Mouse (Mus musculus): ENCODE data around the gene 2310034G01Rik. TPM values are rescaled to one million over a fixed set of nuclear protein-coding genes. Genes with fewer than 3 reads are reported as not detected.

Gene 2310034G01Rik
- polyA plus RNA-seq, 1 experiment from 2014 or later = 1.9 TPM

DNA sequence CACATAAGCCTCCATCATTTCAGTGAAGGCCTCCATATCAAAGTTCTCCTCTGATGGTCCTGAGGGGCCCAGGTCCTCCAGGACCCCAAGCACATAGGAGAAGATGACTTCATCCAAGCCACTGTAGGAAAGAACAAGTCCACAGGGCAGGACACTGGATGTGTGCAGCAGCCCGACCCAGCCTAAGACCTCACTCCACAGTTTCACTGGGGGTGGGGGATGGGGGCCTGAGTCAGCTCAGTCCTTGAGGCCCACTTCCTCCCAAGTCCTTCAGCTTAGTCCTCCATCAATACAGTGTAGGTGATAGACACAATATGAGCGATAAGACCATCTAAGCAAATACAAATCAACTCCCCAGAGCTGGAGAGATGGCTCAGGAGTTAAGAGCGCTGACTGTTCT is 18.2 kb downstream of the 2310034G01Rik start:
- H3K27ac ChIP-seq (ENCODE audit: low read length) = no peak overlapping the region
- H3K27me3 ChIP-seq (ENCODE audit: control insufficient read depth, insufficient read depth, low read depth, low read length) = peaks cover 5% of the 10 kb centered on the region; the same call in 1 of the 2 replicates
- peaks cover 17% of the 10 kb centered on the region for H3K4me1 ChIP-seq (replicated peaks; ENCODE audit: control insufficient read depth, insufficient read depth, low read length)
- no peak overlapping the region for H3K9ac ChIP-seq (ENCODE audit: low read length)
- no peak overlapping the region for H3K4me2 ChIP-seq (ENCODE audit: low read depth, low read length)
- ATAC-seq (ENCODE audit: low read depth) = no peak
- no peaks in the 10 kb centered on the region for H3K9me3 ChIP-seq (ENCODE audit: control insufficient read depth, low read length)
- no peak overlapping the region for H3K4me3 ChIP-seq (ENCODE audit: low read length)
- H3K36me3 ChIP-seq (ENCODE audit: control insufficient read depth, insufficient read depth, low read length) = no peaks in the 10 kb centered on the region
- 80% methylated on average over 3 of the region's 3 CpGs for WGBS

DNA sequence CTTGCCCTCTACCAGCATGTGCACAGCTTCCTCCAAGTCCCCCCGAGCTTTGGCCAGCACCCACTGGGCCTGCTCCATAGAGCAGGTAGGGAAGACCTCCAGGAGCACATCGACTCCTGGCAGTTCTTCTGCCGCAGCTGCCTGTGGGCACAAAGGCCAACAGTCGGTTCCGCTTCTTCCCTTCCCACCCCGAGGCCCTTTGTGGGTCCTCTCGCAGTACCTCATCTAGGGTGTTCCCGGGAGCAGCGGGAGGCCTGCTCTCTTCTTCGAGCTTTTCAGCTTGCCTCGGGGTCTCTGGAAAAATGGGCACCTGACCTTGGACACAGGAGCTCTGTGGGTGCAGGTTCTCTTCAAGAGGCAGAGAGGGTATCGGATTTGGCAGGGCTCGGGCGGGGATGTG is 18.8 kb downstream of the 2310034G01Rik start:
- 89% methylated on average over 14 of the region's 14 CpGs for WGBS
- Histone ChIP-seq H3K9me3 (ENCODE audit: control insufficient read depth, low read length) (no peaks in the 10 kb centered on the region), H3K36me3 (ENCODE audit: control insufficient read depth, insufficient read depth, low read length) (no peaks in the 10 kb centered on the region), H3K4me1 (replicated peaks; ENCODE audit: control insufficient read depth, insufficient read depth, low read length) (peaks cover 18% of the 10 kb centered on the region), H3K27ac (ENCODE audit: low read length) (no peak overlapping the region), H3K9ac (ENCODE audit: low read length) (no peak overlapping the region), H3K4me3 (ENCODE audit: low read length) (no peak overlapping the region), H3K4me2 (ENCODE audit: low read depth, low read length) (no peak overlapping the region), H3K27me3 (ENCODE audit: control insufficient read depth, insufficient read depth, low read depth, low read length) (peaks cover 10% of the 10 kb centered on the region; the same call in 1 of the 2 replicates)
- no peak for ATAC-seq (ENCODE audit: low read depth)

DNA sequence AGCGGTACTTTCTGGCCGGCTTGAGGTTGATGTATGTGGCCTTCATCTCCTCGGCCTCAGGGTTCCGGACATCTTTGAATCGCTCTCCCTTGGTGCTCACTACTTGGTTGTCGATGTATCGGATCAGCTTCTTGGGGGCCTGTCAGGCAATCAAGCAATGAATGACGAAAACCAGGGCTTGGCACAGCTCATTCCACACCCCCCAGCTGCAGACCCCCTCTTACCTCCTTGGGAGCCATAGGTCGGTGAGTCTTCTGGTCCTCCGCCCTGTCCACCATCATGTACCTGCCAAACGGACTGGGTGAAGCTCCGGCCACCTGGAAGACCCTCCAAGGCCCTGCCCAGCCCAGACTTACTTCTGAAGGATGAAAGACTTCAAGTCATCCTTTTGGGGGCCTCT is 19.4 kb downstream of the 2310034G01Rik start:
- H3K4me3 ChIP-seq (ENCODE audit: low read length) = no peak overlapping the region

GRCm38 (mm10) chr19:46329951-46330350 is 20.2 kb downstream of the 2310034G01Rik start:
- peak; percentile 43 for ATAC-seq (ENCODE audit: low read depth)
- peaks cover 23% of the 10 kb centered on the region for H3K27me3 ChIP-seq (ENCODE audit: control insufficient read depth, insufficient read depth, low read depth, low read length)

More for the DNA sequence above, 19.4 kb downstream of the 2310034G01Rik start:
- no peak for ATAC-seq (ENCODE audit: low read depth)
- Histone ChIP-seq H3K27ac (ENCODE audit: low read length) (no peak overlapping the region), H3K4me1 (replicated peaks; ENCODE audit: control insufficient read depth, insufficient read depth, low read length) (peaks cover 18% of the 10 kb centered on the region), H3K9ac (ENCODE audit: low read length) (no peak overlapping the region), H3K9me3 (ENCODE audit: control insufficient read depth, low read length) (no peaks in the 10 kb centered on the region), H3K4me2 (ENCODE audit: low read depth, low read length) (no peak overlapping the region), H3K27me3 (ENCODE audit: control insufficient read depth, insufficient read depth, low read depth, low read length) (peaks cover 16% of the 10 kb centered on the region; the same call in 1 of the 2 replicates), H3K36me3 (ENCODE audit: control insufficient read depth, insufficient read depth, low read length) (no peaks in the 10 kb centered on the region)
- WGBS = 90% methylated on average over 12 of the region's 12 CpGs

GRCm38 (mm10) chr19:46329031-46329641 is 21.0 kb downstream of the 2310034G01Rik start:
- H3K36me3 ChIP-seq (ENCODE audit: control insufficient read depth, insufficient read depth, low read length) = no peaks in the 10 kb centered on the region
- no peaks in the 10 kb centered on the region for H3K9me3 ChIP-seq (ENCODE audit: control insufficient read depth, low read length)
- H3K27me3 ChIP-seq (ENCODE audit: control insufficient read depth, insufficient read depth, low read depth, low read length) = peaks cover 29% of the 10 kb centered on the region
- peak; percentile 1; the same call in 1 of the 2 replicates for ATAC-seq (ENCODE audit: low read depth)
- WGBS = 2% methylated on average over 54 of the region's 54 CpGs
- H3K4me1 ChIP-seq (replicated peaks; ENCODE audit: control insufficient read depth, insufficient read depth, low read length) = peaks cover 18% of the 10 kb centered on the region
- H3K27ac ChIP-seq (ENCODE audit: low read length) = peak overlapping the region; percentile 89; the same call in 1 of the 2 replicates
- peak overlapping the region; percentile 98 for H3K4me2 ChIP-seq (ENCODE audit: low read depth, low read length)
- peak overlapping the region; percentile 71 for H3K4me3 ChIP-seq (ENCODE audit: low read length)
- H3K9ac ChIP-seq (ENCODE audit: low read length) = peak overlapping the region; percentile 76

More at GRCm38 (mm10) chr19:46329951-46330350, 20.2 kb downstream of the 2310034G01Rik start:
- no peak overlapping the region for H3K9ac ChIP-seq (ENCODE audit: low read length)
- peaks cover 18% of the 10 kb centered on the region for H3K4me1 ChIP-seq (replicated peaks; ENCODE audit: control insufficient read depth, insufficient read depth, low read length)
- H3K4me3 ChIP-seq (ENCODE audit: low read length) = no peak overlapping the region
- no peak overlapping the region for H3K27ac ChIP-seq (ENCODE audit: low read length)
- H3K36me3 ChIP-seq (ENCODE audit: control insufficient read depth, insufficient read depth, low read length) = no peaks in the 10 kb centered on the region
- peak overlapping the region; percentile 98; the same call in 1 of the 2 replicates for H3K4me2 ChIP-seq (ENCODE audit: low read depth, low read length)
- 3% methylated on average over 16 of the region's 16 CpGs for WGBS
- no peaks in the 10 kb centered on the region for H3K9me3 ChIP-seq (ENCODE audit: control insufficient read depth, low read length)

- Histone ChIP-seq H3K4me3 (ENCODE audit: low read length) (peak within 1 kb of the TSS; percentile 71), H3K4me1 (replicated peaks; ENCODE audit: control insufficient read depth, insufficient read depth, low read length) (peaks cover 18% of the 10 kb centered on the region), H3K36me3 (ENCODE audit: control insufficient read depth, insufficient read depth, low read length) (no peaks in the 10 kb centered on the region), H3K27ac (ENCODE audit: low read length) (peak within 1 kb of the TSS; percentile 89), H3K9ac (ENCODE audit: low read length) (peak within 1 kb of the TSS; percentile 76), H3K27me3 (ENCODE audit: control insufficient read depth, insufficient read depth, low read depth, low read length) (peaks cover 36% of the 10 kb centered on the region), H3K4me2 (ENCODE audit: low read depth, low read length) (peak within 1 kb of the TSS; percentile 98), H3K9me3 (ENCODE audit: control insufficient read depth, low read length) (no peaks in the 10 kb centered on the region)
- WGBS = under 1% methylated on average over 81 of the region's 81 CpGs
- peak; percentile 92 for ATAC-seq (ENCODE audit: low read depth)
Observed at GRCm38 (mm10) chr19:46328081-46329030, 21.7 kb downstream of the 2310034G01Rik start, which contains the start of gene Fbxl15. TSS of gene Fbxl15 (plus strand) at chr19:46328184.

GRCm38 (mm10) chr19:46327531-46328064 is 22.5 kb downstream of the 2310034G01Rik start:
- H3K4me1 ChIP-seq (replicated peaks; ENCODE audit: control insufficient read depth, insufficient read depth, low read length) = peaks cover 18% of the 10 kb centered on the region
- peak overlapping the region; percentile 76 for H3K9ac ChIP-seq (ENCODE audit: low read length)
- H3K4me2 ChIP-seq (ENCODE audit: low read depth, low read length) = peak overlapping the region; percentile 98
- no peaks in the 10 kb centered on the region for H3K36me3 ChIP-seq (ENCODE audit: control insufficient read depth, insufficient read depth, low read length)
- no peak for ATAC-seq (ENCODE audit: low read depth)
- H3K27me3 ChIP-seq (ENCODE audit: control insufficient read depth, insufficient read depth, low read depth, low read length) = peaks cover 43% of the 10 kb centered on the region
- no peaks in the 10 kb centered on the region for H3K9me3 ChIP-seq (ENCODE audit: control insufficient read depth, low read length)
- peak overlapping the region; percentile 89; the same call in 1 of the 2 replicates for H3K27ac ChIP-seq (ENCODE audit: low read length)
- H3K4me3 ChIP-seq (ENCODE audit: low read length) = peak overlapping the region; percentile 71
- 24% methylated on average over 14 of the region's 14 CpGs for WGBS

DNA sequence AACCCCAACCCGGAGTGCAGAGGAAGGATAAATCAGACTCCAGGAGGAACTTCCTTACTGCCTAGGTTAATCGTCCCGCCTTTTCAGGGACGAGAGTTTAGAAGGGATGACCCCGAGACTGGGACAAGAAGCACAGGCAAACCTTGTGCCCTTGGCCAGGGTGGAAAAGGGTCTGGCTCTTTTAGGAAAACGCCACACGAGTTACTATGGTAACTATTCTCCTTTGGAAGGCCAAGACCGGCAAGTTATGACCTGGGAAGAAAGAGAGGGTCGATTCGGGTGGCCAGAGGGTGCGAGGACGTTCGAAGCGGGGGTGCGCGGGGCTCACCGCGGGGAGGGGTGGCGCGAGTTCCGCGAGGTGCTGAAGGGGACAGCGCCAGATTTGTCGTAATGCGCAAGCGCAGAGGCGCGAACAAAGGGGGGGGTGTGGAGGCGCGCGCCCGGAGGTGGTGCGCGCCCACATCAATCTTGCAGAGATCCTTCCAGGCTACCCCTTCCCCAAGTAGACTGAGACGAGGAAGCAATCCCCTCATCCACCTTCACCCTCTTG is 23.3 kb downstream of the 2310034G01Rik start, which contains the start of gene Psd:
Gene Psd, minus strand, starts transcription at position 401 of the 550 bp plus-strand sequence.
- H3K9ac ChIP-seq (ENCODE audit: low read length) = peak within 1 kb of the TSS; percentile 76
- H3K4me1 ChIP-seq (replicated peaks; ENCODE audit: control insufficient read depth, insufficient read depth, low read length) = peaks cover 18% of the 10 kb centered on the region
- H3K36me3 ChIP-seq (ENCODE audit: control insufficient read depth, insufficient read depth, low read length) = no peaks in the 10 kb centered on the region
- H3K4me2 ChIP-seq (ENCODE audit: low read depth, low read length) = peak within 1 kb of the TSS; percentile 98
- no peak for ATAC-seq (ENCODE audit: low read depth)
- WGBS = under 1% methylated on average over 35 of the region's 35 CpGs
- H3K27me3 ChIP-seq (ENCODE audit: control insufficient read depth, insufficient read depth, low read depth, low read length) = peaks cover 45% of the 10 kb centered on the region
- H3K9me3 ChIP-seq (ENCODE audit: control insufficient read depth, low read length) = no peaks in the 10 kb centered on the region
- peak within 1 kb of the TSS; percentile 71 for H3K4me3 ChIP-seq (ENCODE audit: low read length)
- peak within 1 kb of the TSS; percentile 89 for H3K27ac ChIP-seq (ENCODE audit: low read length)

Data from lung, embryonic 16.5 days (tissue).